Mouse (Mus musculus): Measurements from ENCODE around the gene S1pr2. TPM values are rescaled to one million over a fixed set of nuclear protein-coding genes. Genes with fewer than 3 reads are reported as not detected.

Gene S1pr2
- polyA plus RNA-seq, 1 experiment from 2014 or later, result 61.8 TPM

DNA sequence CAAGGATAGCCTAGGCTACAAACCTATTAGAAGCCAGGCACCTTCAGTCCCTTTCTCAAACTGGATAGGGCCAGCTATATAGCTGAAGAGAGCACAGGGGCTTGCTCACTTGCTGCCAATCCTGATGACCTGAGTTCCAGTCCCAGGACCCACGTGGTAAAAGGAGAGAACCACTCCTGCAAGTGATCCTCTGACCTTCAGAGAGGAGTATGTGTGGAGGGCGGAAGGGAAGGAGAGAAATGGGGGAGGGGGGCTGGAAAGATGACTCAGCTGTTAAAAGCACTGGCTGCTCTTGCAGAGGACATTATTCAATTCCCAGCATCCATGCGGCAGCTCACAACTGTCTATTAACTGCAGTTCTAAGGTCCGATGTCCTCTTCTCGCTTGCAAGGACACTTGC lies 2.6 kb upstream of the S1pr2 start:
- H3K27me3 ChIP-seq, result no peaks in the 10 kb centered on the region
- no peak overlapping the region for H3K4me2 ChIP-seq (replicated peaks)
- H3K9ac ChIP-seq, result no peak overlapping the region
- WGBS, result 64% methylated on average over 5 of the region's 5 CpGs
- no peaks in the 10 kb centered on the region for H3K36me3 ChIP-seq
- H3K27ac ChIP-seq (replicated peaks), result peak overlapping the region; percentile 40
- H3K4me1 ChIP-seq, result peaks cover 50% of the 10 kb centered on the region
- no peak for ATAC-seq (ENCODE audit: insufficient number of reproducible peaks, low FRiP score, low TSS enrichment, low read depth)
- no peak overlapping the region for H3K4me3 ChIP-seq (replicated peaks)
- no peaks in the 10 kb centered on the region for H3K9me3 ChIP-seq (replicated peaks)

DNA sequence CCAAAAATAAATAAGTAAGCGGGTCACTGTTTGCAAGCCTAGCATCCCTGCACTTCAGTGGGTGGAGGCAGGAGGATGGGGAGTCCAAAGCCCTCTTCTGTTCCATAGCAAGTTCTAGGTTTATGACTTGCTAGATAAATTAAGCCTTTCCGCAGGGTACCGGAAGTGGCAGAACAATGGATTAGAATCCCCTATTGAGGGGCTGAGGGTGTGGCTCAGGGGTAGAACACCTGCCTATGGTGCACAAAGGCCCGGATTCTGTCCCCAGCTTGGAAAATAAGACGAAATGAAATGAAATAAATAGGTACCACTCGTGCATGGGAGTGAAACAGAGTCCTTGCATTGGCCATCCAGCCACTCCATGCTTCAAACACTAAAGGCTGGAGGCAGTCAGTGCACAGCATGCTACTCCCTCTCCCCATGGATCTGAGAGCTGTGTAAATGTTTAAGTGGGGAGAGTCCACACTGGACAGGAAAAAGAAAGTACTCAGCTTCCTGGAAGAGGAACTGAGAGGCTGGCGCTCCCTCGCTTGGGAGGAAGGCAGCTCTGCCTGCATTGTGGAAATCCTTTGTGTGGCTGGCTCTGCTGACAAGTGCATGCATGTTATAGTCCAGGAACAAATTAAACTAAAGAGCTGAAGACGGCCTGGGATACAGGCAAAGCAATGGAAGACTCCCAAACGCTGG lies 2.0 kb upstream of the S1pr2 start:
- Histone ChIP-seq H3K4me3 (replicated peaks) (no peak overlapping the region), H3K4me2 (replicated peaks) (no peak overlapping the region), H3K9me3 (replicated peaks) (no peaks in the 10 kb centered on the region), H3K9ac (no peak overlapping the region), H3K27ac (replicated peaks) (peak overlapping the region; percentile 40), H3K27me3 (no peaks in the 10 kb centered on the region), H3K36me3 (no peaks in the 10 kb centered on the region), H3K4me1 (peaks cover 55% of the 10 kb centered on the region)
- 50% methylated on average over 10 of the region's 10 CpGs for whole genome bisulfite sequencing
- no peak for ATAC-seq (ENCODE audit: insufficient number of reproducible peaks, low FRiP score, low TSS enrichment, low read depth)

DNA sequence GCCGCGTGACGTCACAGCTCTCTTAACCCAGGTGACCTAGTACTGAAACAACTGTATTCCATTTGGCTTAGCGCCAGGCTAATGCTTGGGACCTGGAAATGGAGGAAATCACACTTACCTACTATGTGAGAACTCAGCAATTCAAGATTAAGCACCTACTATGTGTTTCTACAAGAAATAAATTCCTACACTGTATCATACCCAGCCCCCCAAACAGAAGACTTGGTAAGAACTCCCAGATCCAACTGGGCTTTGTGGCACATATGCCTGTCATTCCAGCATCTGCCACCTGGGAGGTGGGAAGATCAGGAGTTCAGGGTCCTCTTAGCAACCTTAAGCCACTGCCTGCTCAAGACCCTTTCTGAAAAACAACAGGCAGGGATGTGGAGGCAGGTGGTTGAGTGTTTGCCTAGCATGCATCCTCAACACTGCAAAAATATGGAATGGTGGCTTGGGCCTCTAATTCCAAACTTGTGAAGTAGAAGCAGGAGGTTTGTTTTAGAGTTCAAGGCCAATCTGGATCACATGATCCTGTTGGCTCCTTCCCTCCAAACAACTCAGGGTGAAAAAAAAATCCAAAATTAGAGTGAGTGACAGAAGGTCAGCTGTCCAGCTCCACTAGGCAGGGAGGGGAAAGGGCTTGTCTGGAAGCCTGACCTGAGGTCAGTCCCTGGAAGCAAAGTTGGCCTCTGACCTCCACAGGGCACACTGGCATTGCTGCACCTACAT lies 544 bp upstream of the S1pr2 start:
- H3K36me3 ChIP-seq, result no peaks in the 10 kb centered on the region
- no peaks in the 10 kb centered on the region for H3K27me3 ChIP-seq
- under 1% methylated on average over 4 of the region's 4 CpGs for WGBS
- H3K27ac ChIP-seq (replicated peaks), result peak overlapping the region; percentile 99
- H3K4me3 ChIP-seq (replicated peaks), result peak overlapping the region; percentile 97
- peak overlapping the region; percentile 85 for H3K4me2 ChIP-seq (replicated peaks)
- 0 out of 2 replicates have a peak overlapping the region, but pooled peaks have one; percentile 94 for H3K9ac ChIP-seq
- H3K4me1 ChIP-seq, result peaks cover 57% of the 10 kb centered on the region
- ATAC-seq (ENCODE audit: insufficient number of reproducible peaks, low FRiP score, low TSS enrichment, low read depth), result no peak
- no peaks in the 10 kb centered on the region for H3K9me3 ChIP-seq (replicated peaks)

DNA sequence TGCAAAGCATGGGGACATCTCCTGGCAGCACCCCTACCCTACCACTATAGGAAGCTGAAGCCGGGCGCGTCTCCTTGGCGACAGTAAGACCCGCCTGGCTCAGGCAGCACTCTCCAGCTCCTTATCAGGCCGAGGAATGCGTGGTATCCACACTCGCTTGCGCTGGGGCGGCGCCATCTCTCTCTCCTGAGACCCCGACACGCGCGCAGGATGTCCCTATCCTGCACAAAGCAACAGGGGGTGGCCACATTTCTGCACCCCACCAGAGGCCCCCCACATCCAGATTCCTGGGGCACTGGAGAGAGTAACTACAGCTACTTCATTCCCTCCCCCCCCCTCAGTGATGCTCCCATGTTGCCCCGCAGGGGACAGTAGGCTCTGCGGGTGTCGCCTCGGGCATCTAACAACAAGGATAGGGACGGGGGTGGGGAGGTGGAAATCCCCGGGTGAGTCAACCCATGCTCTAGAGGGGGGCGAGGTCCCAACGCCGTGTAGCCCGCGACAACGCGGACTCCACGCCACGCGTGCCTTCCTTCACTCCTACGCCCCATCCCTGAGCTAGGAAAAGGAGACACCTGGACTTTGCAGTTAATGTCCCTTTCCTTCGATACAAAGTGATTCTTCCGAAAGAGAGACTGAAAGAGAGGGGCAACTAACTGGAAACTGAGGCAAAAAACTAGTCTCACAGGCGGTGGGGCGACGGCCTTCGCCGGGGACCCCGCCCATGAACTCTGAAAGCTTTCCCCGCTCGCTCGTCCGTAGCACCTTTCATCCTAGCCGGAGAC lies 958 bp downstream of the S1pr2 start:
- Histone ChIP-seq H3K9ac (peak overlapping the region; percentile 94), H3K27ac (replicated peaks) (peak overlapping the region; percentile 99), H3K4me1 (peaks cover 71% of the 10 kb centered on the region), H3K36me3 (no peaks in the 10 kb centered on the region), H3K9me3 (replicated peaks) (no peaks in the 10 kb centered on the region), H3K4me3 (replicated peaks) (peak overlapping the region; percentile 97), H3K4me2 (replicated peaks) (peak overlapping the region; percentile 85), H3K27me3 (no peaks in the 10 kb centered on the region)
- ATAC-seq (ENCODE audit: insufficient number of reproducible peaks, low FRiP score, low TSS enrichment, low read depth), result no peak
- WGBS, result under 1% methylated on average over 45 of the region's 45 CpGs

DNA sequence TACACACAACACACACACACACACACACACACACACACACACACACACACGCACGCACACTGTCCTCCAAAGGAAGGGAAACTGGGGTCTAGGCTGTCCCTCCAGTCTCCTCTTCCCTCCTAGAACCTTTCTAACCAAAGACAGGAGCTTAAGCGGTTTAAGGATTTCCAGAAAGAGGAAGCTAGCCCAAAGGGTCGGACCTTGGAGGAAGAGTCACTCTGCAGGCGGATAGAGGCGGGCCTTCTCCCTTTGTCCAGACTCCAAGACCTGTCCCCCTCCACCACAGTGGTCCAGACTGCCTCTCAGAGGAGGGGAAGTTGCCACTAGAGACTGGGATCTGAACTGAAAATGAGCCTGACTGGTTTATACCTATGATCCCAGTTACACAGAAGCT lies 2.9 kb downstream of the S1pr2 start:
- Histone ChIP-seq H3K36me3 (peaks cover 11% of the 10 kb centered on the region), H3K9ac (peak overlapping the region; percentile 26), H3K4me1 (peaks cover 72% of the 10 kb centered on the region), H3K4me2 (replicated peaks) (peak overlapping the region; percentile 85), H3K4me3 (replicated peaks) (peak overlapping the region; percentile 97), H3K27me3 (no peaks in the 10 kb centered on the region), H3K27ac (replicated peaks) (peak overlapping the region; percentile 99), H3K9me3 (replicated peaks) (no peaks in the 10 kb centered on the region)
- no peak for ATAC-seq (ENCODE audit: insufficient number of reproducible peaks, low FRiP score, low TSS enrichment, low read depth)
- 25% methylated on average over 5 of the region's 6 CpGs for WGBS

DNA sequence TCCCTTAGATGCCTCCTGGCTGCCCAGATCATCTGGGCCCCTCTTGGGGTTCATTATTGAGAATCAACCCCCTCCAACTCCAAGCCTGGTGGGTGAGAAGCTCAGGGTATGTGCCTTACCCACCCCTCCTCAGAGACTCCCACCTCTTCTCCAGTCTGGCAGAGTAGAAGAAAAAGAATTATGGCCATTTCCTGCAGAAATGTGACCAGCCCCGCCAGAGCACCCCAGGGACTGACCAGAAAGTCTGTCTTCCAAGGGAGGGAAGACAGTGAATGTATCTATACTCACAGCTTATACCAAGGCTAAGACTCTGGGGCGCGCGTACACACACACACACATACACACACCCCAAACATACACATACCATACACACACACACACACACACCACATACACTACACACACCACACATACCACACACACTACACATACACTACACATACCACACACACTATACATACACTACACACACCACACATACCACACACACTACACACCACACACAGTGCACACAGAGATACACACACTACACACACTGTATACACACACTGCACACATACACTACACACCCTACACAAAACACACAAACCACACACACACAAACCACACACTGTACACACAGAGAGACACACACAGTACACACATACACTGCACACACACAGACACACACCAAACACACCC lies 3.4 kb downstream of the S1pr2 start:
- Histone ChIP-seq H3K27me3 (no peaks in the 10 kb centered on the region), H3K4me2 (replicated peaks) (peak overlapping the region; percentile 85), H3K9ac (0 out of 2 replicates have a peak overlapping the region, but pooled peaks have one; percentile 44), H3K4me1 (peaks cover 68% of the 10 kb centered on the region), H3K9me3 (replicated peaks) (no peaks in the 10 kb centered on the region), H3K27ac (replicated peaks) (peak overlapping the region; percentile 99), H3K36me3 (peaks cover 17% of the 10 kb centered on the region), H3K4me3 (replicated peaks) (peak overlapping the region; percentile 97)
- no peak for ATAC-seq (ENCODE audit: insufficient number of reproducible peaks, low FRiP score, low TSS enrichment, low read depth)
- whole genome bisulfite sequencing, result 55% methylated on average over 4 of the region's 4 CpGs

DNA sequence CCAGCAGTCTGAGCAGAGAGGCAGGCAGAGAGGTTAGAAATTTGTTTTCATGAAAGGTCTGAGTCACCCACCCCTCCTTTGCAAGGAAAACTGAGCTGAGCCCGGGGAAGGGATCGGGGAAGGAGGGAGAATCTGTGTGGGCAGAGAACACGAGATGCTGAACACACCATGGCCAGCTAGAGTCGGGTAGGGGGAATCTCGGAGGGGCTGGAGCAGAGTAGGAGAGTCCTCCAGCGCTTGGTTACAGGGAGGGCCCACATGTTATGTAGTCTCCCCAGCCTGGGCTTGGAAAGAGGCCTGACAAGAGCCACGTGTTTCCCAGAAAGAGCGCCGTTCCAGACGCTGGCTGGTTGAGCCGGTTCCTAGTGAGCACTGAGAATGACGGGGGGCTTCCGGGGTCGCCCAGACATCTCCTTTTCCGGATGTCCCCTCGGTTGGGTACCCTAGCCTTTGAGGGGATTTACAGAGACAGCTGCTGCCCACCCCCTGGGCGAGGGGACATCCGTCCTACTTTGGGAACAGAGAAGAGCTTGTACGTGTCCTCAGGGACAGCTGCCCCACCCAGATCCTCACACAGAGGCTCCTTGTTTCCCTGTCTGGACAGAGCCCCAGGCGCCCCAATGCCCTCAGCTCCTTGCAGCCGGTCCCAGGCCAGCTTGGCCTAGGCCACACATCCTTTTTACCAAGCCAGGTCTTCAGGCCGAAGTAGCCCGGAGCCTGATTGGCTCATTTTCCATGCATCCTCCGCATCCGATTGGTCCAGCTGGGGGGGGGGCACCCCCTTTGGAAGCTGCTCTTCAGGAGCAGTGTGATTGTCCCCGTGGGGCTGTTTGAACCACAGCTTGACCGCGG lies 4.2 kb downstream of the S1pr2 start:
- Histone ChIP-seq H3K4me1 (peaks cover 65% of the 10 kb centered on the region), H3K9me3 (replicated peaks) (no peaks in the 10 kb centered on the region), H3K4me3 (replicated peaks) (peak overlapping the region; percentile 97), H3K36me3 (peaks cover 24% of the 10 kb centered on the region), H3K27ac (replicated peaks) (peak overlapping the region; percentile 99), H3K4me2 (replicated peaks) (peak overlapping the region; percentile 85), H3K27me3 (no peaks in the 10 kb centered on the region), H3K9ac (peak overlapping the region; percentile 44; the same call in 1 of the 2 replicates)
- ATAC-seq (ENCODE audit: insufficient number of reproducible peaks, low FRiP score, low TSS enrichment, low read depth), result peak; percentile 77
- 3% methylated on average over 28 of the region's 28 CpGs for WGBS

DNA sequence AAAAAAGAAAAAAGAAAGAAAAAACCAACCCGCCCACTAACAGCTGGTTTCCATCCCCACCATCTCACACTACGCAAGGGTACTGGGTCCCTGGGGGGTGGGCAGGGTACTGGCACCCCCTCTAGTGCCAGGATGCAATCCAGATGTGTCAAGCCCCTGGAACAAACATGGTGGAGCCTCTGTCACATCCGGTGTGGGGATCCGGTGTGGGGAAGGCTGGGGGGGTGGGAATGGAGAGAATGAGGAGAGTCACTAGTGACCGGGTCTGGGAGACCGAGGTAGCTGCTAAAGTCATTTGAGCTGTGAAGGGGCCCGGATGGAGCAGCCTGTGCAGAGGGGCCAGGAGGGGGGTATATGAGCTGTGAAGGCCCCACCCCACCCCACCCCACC lies 4.8 kb downstream of the S1pr2 start:
- WGBS, result 15% methylated on average over 7 of the region's 7 CpGs
- peak overlapping the region; percentile 85 for H3K4me2 ChIP-seq (replicated peaks)
- peak overlapping the region; percentile 99 for H3K27ac ChIP-seq (replicated peaks)
- peaks cover 61% of the 10 kb centered on the region for H3K4me1 ChIP-seq
- no peaks in the 10 kb centered on the region for H3K27me3 ChIP-seq
- peaks cover 31% of the 10 kb centered on the region for H3K36me3 ChIP-seq
- H3K4me3 ChIP-seq (replicated peaks), result peak overlapping the region; percentile 97
- H3K9me3 ChIP-seq (replicated peaks), result no peaks in the 10 kb centered on the region
- ATAC-seq (ENCODE audit: insufficient number of reproducible peaks, low FRiP score, low TSS enrichment, low read depth), result peak; percentile 67
- H3K9ac ChIP-seq, result no peak overlapping the region

DNA sequence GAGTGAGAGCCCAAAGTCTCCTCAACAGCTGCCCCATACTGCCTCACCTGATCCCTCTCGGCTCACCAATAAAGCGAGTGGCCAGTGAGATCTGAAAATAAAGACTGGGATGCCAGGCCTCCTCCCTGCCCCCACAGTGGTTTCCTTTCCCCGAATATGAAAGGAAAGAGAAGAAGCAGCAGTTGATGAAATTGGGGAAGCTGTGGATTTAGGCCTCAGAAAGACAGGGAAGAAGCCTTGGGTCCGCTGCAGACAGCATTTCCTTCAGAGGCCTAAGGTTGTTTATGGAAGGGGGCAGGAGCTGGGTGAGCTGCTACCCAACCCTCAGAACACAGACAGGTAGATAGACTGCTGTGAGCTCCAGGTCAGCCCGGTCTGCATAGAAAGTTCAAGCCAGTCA lies 9.8 kb downstream of the S1pr2 start:
- Histone ChIP-seq H3K4me3 (replicated peaks) (no peak overlapping the region), H3K4me2 (replicated peaks) (no peak overlapping the region), H3K27ac (replicated peaks) (no peak overlapping the region), H3K9me3 (replicated peaks) (no peaks in the 10 kb centered on the region), H3K4me1 (peaks cover 26% of the 10 kb centered on the region), H3K36me3 (peaks cover 61% of the 10 kb centered on the region), H3K27me3 (no peaks in the 10 kb centered on the region), H3K9ac (no peak overlapping the region)
- no peak for ATAC-seq (ENCODE audit: insufficient number of reproducible peaks, low FRiP score, low TSS enrichment, low read depth)
- 86% methylated on average over 5 of the region's 5 CpGs for WGBS

DNA sequence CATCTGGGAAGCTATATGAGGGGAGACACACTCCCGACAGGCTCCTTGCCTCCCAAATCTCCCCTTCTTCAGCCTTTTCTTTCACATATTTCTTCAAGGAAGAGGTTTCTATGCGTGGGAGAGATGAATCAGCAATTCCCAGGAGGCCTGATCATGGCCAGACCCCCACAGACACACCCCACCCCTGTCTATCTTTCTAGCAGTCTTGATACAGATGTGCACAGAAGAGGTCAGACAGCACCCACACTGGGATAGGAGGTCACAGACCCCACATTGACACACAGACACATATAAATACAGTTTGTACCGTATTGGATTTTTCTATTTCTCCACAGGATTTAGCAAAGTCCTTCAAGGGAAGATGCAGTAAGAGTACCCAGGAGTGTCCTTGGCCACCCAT lies 10.6 kb downstream of the S1pr2 start:
- Histone ChIP-seq H3K4me3 (replicated peaks) (no peak overlapping the region), H3K9ac (no peak overlapping the region), H3K27me3 (no peaks in the 10 kb centered on the region), H3K9me3 (replicated peaks) (no peaks in the 10 kb centered on the region), H3K36me3 (peaks cover 61% of the 10 kb centered on the region), H3K4me1 (peaks cover 19% of the 10 kb centered on the region), H3K4me2 (replicated peaks) (no peak overlapping the region), H3K27ac (replicated peaks) (no peak overlapping the region)
- WGBS, result 77% methylated on average over 3 of the region's 3 CpGs
- ATAC-seq (ENCODE audit: insufficient number of reproducible peaks, low FRiP score, low TSS enrichment, low read depth), result no peak
